Mouse (Mus musculus): ENCODE data around the gene Gm10053. TPM values are rescaled to one million over a fixed set of nuclear protein-coding genes. Genes with fewer than 3 reads are reported as not detected.

The Gm10053 gene
- polyA plus RNA-seq, 1 experiment from 2014 or later, result 271 TPM

DNA sequence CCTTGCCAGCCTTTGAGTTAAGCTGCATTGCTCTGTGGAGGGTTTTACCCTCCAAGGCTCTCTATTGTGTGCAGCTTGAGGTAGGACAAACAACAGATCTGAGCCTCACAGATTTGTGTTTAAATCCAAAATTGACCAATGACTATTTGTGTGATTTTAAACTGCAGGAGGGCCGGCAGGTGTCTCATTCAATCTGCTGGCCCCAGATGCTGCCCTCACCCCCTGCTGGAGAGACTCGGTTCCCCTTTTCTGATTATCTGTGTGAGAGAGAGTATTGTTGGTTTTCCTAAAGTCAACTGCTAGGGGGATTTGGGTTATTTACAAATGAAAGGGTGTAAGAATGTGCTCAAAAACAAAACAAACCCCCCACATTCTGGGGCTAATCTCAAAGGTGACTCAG is 26.8 kb downstream of the Gm10053 start:
- WGBS, result 0% methylated on average over 2 of the region's 2 CpGs

DNA sequence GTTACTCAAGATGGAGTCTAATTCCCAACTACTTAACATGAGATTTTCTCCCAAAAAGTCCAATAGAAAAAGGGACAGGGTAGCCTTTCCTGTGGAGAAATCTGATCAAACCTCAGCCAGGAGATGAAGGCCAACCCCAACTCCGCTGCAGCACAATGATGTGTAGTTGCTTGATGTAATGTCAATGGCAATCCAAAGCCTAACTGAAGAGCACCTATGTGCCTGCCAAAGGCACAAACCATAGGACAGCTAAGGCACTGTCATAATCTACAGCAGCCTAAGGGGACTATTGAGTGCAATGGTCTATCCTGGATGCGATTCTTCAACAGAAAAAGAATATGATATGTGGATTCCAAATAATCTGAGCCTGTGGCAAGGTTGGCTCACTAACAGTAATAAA is 27.3 kb downstream of the Gm10053 start:
- no peak overlapping the region for H3K9ac ChIP-seq
- no peaks in the 10 kb centered on the region for H3K36me3 ChIP-seq
- H3K9me3 ChIP-seq, result no peaks in the 10 kb centered on the region
- H3K4me1 ChIP-seq (replicated peaks), result peaks cover 16% of the 10 kb centered on the region
- no peak overlapping the region for H3K4me2 ChIP-seq
- WGBS, result 58% methylated on average over 2 of the region's 2 CpGs
- peaks cover 49% of the 10 kb centered on the region for H3K27me3 ChIP-seq
- no peak overlapping the region for H3K4me3 ChIP-seq
- no peak for ATAC-seq (ENCODE audit: low FRiP score, low read depth)
- no peak overlapping the region for H3K27ac ChIP-seq (replicated peaks)

More for the DNA sequence above, 26.8 kb downstream of the Gm10053 start:
- Histone ChIP-seq H3K4me2 (no peak overlapping the region), H3K27me3 (peaks cover 54% of the 10 kb centered on the region), H3K27ac (replicated peaks) (no peak overlapping the region), H3K36me3 (no peaks in the 10 kb centered on the region), H3K4me1 (replicated peaks) (peaks cover 20% of the 10 kb centered on the region), H3K9me3 (no peaks in the 10 kb centered on the region), H3K9ac (no peak overlapping the region), H3K4me3 (no peak overlapping the region)
- no peak for ATAC-seq (ENCODE audit: low FRiP score, low read depth)

GRCm38 (mm10) chr19:24907655-24908054 is 32.2 kb downstream of the Gm10053 start:
- no peak overlapping the region for H3K9ac ChIP-seq
- WGBS, result 95% methylated on average over 6 of the region's 6 CpGs
- ATAC-seq (ENCODE audit: low FRiP score, low read depth), result no peak

GRCm38 (mm10) chr19:24908385-24909155 is 33.1 kb downstream of the Gm10053 start:
- Histone ChIP-seq H3K27me3 (peaks cover 7% of the 10 kb centered on the region; the same call in 1 of the 2 replicates), H3K9me3 (no peaks in the 10 kb centered on the region), H3K36me3 (no peaks in the 10 kb centered on the region), H3K4me3 (no peak overlapping the region), H3K27ac (replicated peaks) (no peak overlapping the region), H3K4me1 (replicated peaks) (no peaks in the 10 kb centered on the region), H3K9ac (no peak overlapping the region), H3K4me2 (no peak overlapping the region)
- 92% methylated on average over 3 of the region's 3 CpGs for WGBS
- no peak for ATAC-seq (ENCODE audit: low FRiP score, low read depth)

More at GRCm38 (mm10) chr19:24907655-24908054, 32.2 kb downstream of the Gm10053 start:
- Histone ChIP-seq H3K4me3 (no peak overlapping the region), H3K36me3 (no peaks in the 10 kb centered on the region), H3K27ac (replicated peaks) (no peak overlapping the region), H3K9me3 (no peaks in the 10 kb centered on the region), H3K4me2 (no peak overlapping the region), H3K4me1 (replicated peaks) (no peaks in the 10 kb centered on the region), H3K27me3 (peaks cover 16% of the 10 kb centered on the region)

DNA sequence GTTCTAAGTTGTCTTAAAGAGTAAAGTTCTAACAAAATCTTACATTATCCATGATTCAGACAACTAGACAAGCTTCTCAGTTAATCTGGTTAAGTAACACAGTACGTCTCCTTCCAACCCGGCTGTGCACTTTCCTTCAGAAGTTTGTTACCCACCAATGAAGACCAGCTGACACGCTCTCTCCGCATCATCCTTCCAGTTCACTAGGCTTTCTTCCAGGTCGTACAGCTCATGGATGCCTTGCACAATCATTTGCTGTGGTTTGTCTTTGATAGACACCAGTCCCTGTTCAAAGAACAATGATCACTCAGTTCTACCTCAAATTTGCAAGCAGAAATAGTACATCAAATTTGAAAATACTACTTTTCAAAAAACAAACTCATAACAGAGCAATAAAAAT is 45.4 kb downstream of the Gm10053 start:
- H3K9me3 ChIP-seq, result no peaks in the 10 kb centered on the region
- H3K4me1 ChIP-seq (replicated peaks), result no peaks in the 10 kb centered on the region
- no peak overlapping the region for H3K4me2 ChIP-seq
- WGBS, result 83% methylated on average over 5 of the region's 5 CpGs
- peaks cover 3% of the 10 kb centered on the region; the same call in 1 of the 2 replicates for H3K36me3 ChIP-seq
- H3K4me3 ChIP-seq, result no peak overlapping the region
- no peak overlapping the region for H3K9ac ChIP-seq
- no peak for ATAC-seq (ENCODE audit: low FRiP score, low read depth)
- no peaks in the 10 kb centered on the region for H3K27me3 ChIP-seq
- H3K27ac ChIP-seq (replicated peaks), result no peak overlapping the region

Other genes starting within 250 kb of the Gm10053 start
- gene Tmem252, start 201.7 kb upstream of the Gm10053 start, polyA plus RNA-seq (2015; fragmentation: Nextera tagmentation; extraction: Ambion mirVana), result 2.3 and 2.4 TPM in 2 replicates
- gene Pgm5, start 13.8 kb upstream of the Gm10053 start, polyA plus RNA-seq (2015; fragmentation: Nextera tagmentation; extraction: Ambion mirVana), result 1.2 and 2.2 TPM in 2 replicates
- gene Foxd4, start 25.5 kb downstream of the Gm10053 start, polyA plus RNA-seq (2015; fragmentation: Nextera tagmentation; extraction: Ambion mirVana), result 0.16 and 0.27 TPM in 2 replicates
- 12.5 and 14.5 TPM in 2 replicates for gene Cbwd1, start 85.9 kb downstream of the Gm10053 start, polyA plus RNA-seq (2015; fragmentation: Nextera tagmentation; extraction: Ambion mirVana)
- 0.67 and 0.88 TPM in 2 replicates for gene Dock8, start 123.8 kb downstream of the Gm10053 start, polyA plus RNA-seq (2015; fragmentation: Nextera tagmentation; extraction: Ambion mirVana)

All from hindbrain, embryonic 15.5 days (tissue).